Mouse (Mus musculus) midbrain, embryonic 16.5 days (tissue): ENCODE data around the gene Ccdc88c. TPM values are rescaled to one million over a fixed set of nuclear protein-coding genes. Genes with fewer than 3 reads are reported as not detected.

Experiments used
- ATAC-seq: fragments of 200-750 bp; cut with Nextera tagmentation; 2 replicates; pipeline ENCODE4 v1.8.0; 2017; ENCODE audit warnings: moderate TSS enrichment
- H3K27ac ChIP-seq: fragments of 300-500 bp; sonication (generic); 2 replicates; pipeline ENCODE4 v1.5.1; 2014; ENCODE audit warnings: mild to moderate bottlenecking, low read length, mixed read lengths
- H3K27me3 ChIP-seq: fragments of 300-500 bp; sonication (generic); 2 replicates; pipeline ENCODE4 v1.6.1; 2014; ENCODE audit warnings: low read depth, low read length, mixed read lengths; ENCODE audit not compliant: control insufficient read depth, insufficient read depth
- H3K36me3 ChIP-seq: fragments of 300-500 bp; sonication (generic); 2 replicates; pipeline ENCODE4 v1.6.1; 2014; ENCODE audit warnings: mild to moderate bottlenecking, low read length, moderate library complexity, mixed read lengths; ENCODE audit not compliant: control insufficient read depth, insufficient read depth
- H3K4me1 ChIP-seq: fragments of 300-500 bp; sonication (generic); 2 replicates; pipeline ENCODE4 v1.6.1; 2014; ENCODE audit warnings: mild to moderate bottlenecking, low read length, mixed read lengths; ENCODE audit not compliant: control insufficient read depth, insufficient read depth
- H3K4me2 ChIP-seq: fragments of 300-500 bp; sonication (generic); 2 replicates; pipeline ENCODE4 v1.6.1; 2014; ENCODE audit warnings: mild to moderate bottlenecking, low read length, mixed read lengths
- H3K4me3 ChIP-seq: fragments of 300-500 bp; sonication (generic); 2 replicates; pipeline ENCODE4 v1.5.1; 2014; ENCODE audit warnings: low read depth, mild to moderate bottlenecking, low read length, moderate library complexity, mixed read lengths
- H3K9ac ChIP-seq: fragments of 300-500 bp; sonication (generic); 2 replicates; pipeline ENCODE4 v1.6.1; 2014; ENCODE audit warnings: low read depth, low read length, mixed read lengths
- H3K9me3 ChIP-seq: fragments of 300-500 bp; sonication (generic); replicated peaks from 2 replicates; pipeline ENCODE4 v1.6.1; 2014; ENCODE audit warnings: mild to moderate bottlenecking, low read length, mixed read lengths; ENCODE audit not compliant: control insufficient read depth, poor library complexity, severe bottlenecking
- WGBS: fragments of 180-500 bp; shearing (Covaris S2); extraction: QIAGEN DNeasy Blood & Tissue Kit; methylation state at CpG from one replicate; pipeline ENCODE4 v1.1.7; 2014; 5-methylcytosine and 5-hydroxymethylcytosine counted together
- polyA plus RNA-seq: library from polyadenylated mRNA; unstranded; fragments of >200 nt; fragmentation: Nextera tagmentation; extraction: Ambion mirVana; gene quantifications from 2 replicates; pipeline ENCODE4 v1.2.1, GENCODE M21; 2015

Gene Ccdc88c
- polyA plus RNA-seq, 1 experiment from 2014 or later = 12.5 TPM

- H3K27ac ChIP-seq = 0 out of 2 replicates have a peak overlapping the region, but pooled peaks have one; percentile 35
- no peaks in the 10 kb centered on the region for H3K36me3 ChIP-seq
- ATAC-seq = peak; percentile 20; the same call in 1 of the 2 replicates
- no peaks in the 10 kb centered on the region for H3K9me3 ChIP-seq
- H3K4me2 ChIP-seq = no peak overlapping the region
- WGBS = 13% methylated on average over 5 of the region's 5 CpGs
- no peak overlapping the region for H3K9ac ChIP-seq
- peaks cover 30% of the 10 kb centered on the region for H3K4me1 ChIP-seq
- H3K4me3 ChIP-seq = no peak overlapping the region
- no peaks in the 10 kb centered on the region for H3K27me3 ChIP-seq
Measured at GRCm38 (mm10) chr12:100996378-100996898, 32.4 kb downstream of the Ccdc88c start.

- no peaks in the 10 kb centered on the region for H3K36me3 ChIP-seq
- peak; percentile 10; the same call in 1 of the 2 replicates for ATAC-seq
Measured at GRCm38 (mm10) chr12:100995607-100996377, 33.1 kb downstream of the Ccdc88c start.

GRCm38 (mm10) chr12:100994140-100995015, 34.5 kb downstream of the Ccdc88c start:
- no peak overlapping the region for H3K27ac ChIP-seq
- no peak overlapping the region for H3K9ac ChIP-seq
- H3K9me3 ChIP-seq = no peaks in the 10 kb centered on the region
- no peak overlapping the region for H3K4me2 ChIP-seq
- no peak for ATAC-seq
- no peak overlapping the region for H3K4me3 ChIP-seq
- no peaks in the 10 kb centered on the region for H3K27me3 ChIP-seq
- H3K36me3 ChIP-seq = no peaks in the 10 kb centered on the region
- H3K4me1 ChIP-seq = peaks cover 43% of the 10 kb centered on the region
- WGBS = 67% methylated on average over 3 of the region's 3 CpGs

More at GRCm38 (mm10) chr12:100995607-100996377, 33.1 kb downstream of the Ccdc88c start:
- WGBS = 28% methylated on average over 16 of the region's 16 CpGs
- Histone ChIP-seq H3K9me3 (no peaks in the 10 kb centered on the region), H3K27ac (peak overlapping the region; percentile 35; the same call in 1 of the 2 replicates), H3K27me3 (no peaks in the 10 kb centered on the region), H3K4me2 (no peak overlapping the region), H3K4me3 (no peak overlapping the region), H3K9ac (no peak overlapping the region; the same call in 1 of the 2 replicates), H3K4me1 (peaks cover 31% of the 10 kb centered on the region)

- no peak overlapping the region for H3K9ac ChIP-seq
- no peaks in the 10 kb centered on the region for H3K9me3 ChIP-seq
- WGBS = 82% methylated on average over 3 of the region's 3 CpGs
- no peak overlapping the region for H3K4me3 ChIP-seq
- H3K4me2 ChIP-seq = no peak overlapping the region
- H3K27me3 ChIP-seq = no peaks in the 10 kb centered on the region
- H3K27ac ChIP-seq = no peak overlapping the region
- no peaks in the 10 kb centered on the region for H3K36me3 ChIP-seq
- no peak for ATAC-seq
- H3K4me1 ChIP-seq = peaks cover 45% of the 10 kb centered on the region
Measured at GRCm38 (mm10) chr12:100993146-100993545, 35.7 kb downstream of the Ccdc88c start.

GRCm38 (mm10) chr12:100992505-100992904, 36.4 kb downstream of the Ccdc88c start:
- no peak overlapping the region for H3K4me2 ChIP-seq
- no peak overlapping the region for H3K9ac ChIP-seq
- ATAC-seq = no peak
- WGBS = 87% methylated on average over 7 of the region's 7 CpGs
- H3K9me3 ChIP-seq = no peaks in the 10 kb centered on the region
- H3K36me3 ChIP-seq = no peaks in the 10 kb centered on the region
- H3K4me3 ChIP-seq = no peak overlapping the region
- no peaks in the 10 kb centered on the region for H3K27me3 ChIP-seq
- no peak overlapping the region for H3K27ac ChIP-seq
- peaks cover 43% of the 10 kb centered on the region for H3K4me1 ChIP-seq

- ATAC-seq = no peak
- Histone ChIP-seq H3K9me3 (no peaks in the 10 kb centered on the region), H3K36me3 (no peaks in the 10 kb centered on the region), H3K4me2 (no peak overlapping the region), H3K4me3 (no peak overlapping the region), H3K27ac (no peak overlapping the region), H3K9ac (no peak overlapping the region), H3K27me3 (no peaks in the 10 kb centered on the region), H3K4me1 (peaks cover 36% of the 10 kb centered on the region)
- WGBS = 73% methylated on average over 3 of the region's 3 CpGs
Measured at GRCm38 (mm10) chr12:100991119-100991518, 37.7 kb downstream of the Ccdc88c start.

GRCm38 (mm10) chr12:100990291-100990690, 38.6 kb downstream of the Ccdc88c start:
- Histone ChIP-seq H3K4me2 (no peak overlapping the region; the same call in 1 of the 2 replicates), H3K27ac (peak overlapping the region; percentile 39; the same call in 1 of the 2 replicates)

GRCm38 (mm10) chr12:100989780-100990288, 39.0 kb downstream of the Ccdc88c start:
- Histone ChIP-seq H3K9me3 (no peaks in the 10 kb centered on the region), H3K27me3 (no peaks in the 10 kb centered on the region), H3K27ac (0 out of 2 replicates have a peak overlapping the region, but pooled peaks have one; percentile 14), H3K4me2 (no peak overlapping the region), H3K36me3 (no peaks in the 10 kb centered on the region), H3K9ac (no peak overlapping the region), H3K4me1 (peaks cover 33% of the 10 kb centered on the region), H3K4me3 (no peak overlapping the region)
- 51% methylated on average over 4 of the region's 4 CpGs for WGBS
- ATAC-seq = no peak

More at GRCm38 (mm10) chr12:100990291-100990690, 38.6 kb downstream of the Ccdc88c start:
- 4% methylated on average over 12 of the region's 12 CpGs for WGBS
- H3K9ac ChIP-seq = peak overlapping the region; percentile 22; the same call in 1 of the 2 replicates
- no peaks in the 10 kb centered on the region for H3K36me3 ChIP-seq
- H3K4me3 ChIP-seq = no peak overlapping the region
- ATAC-seq = peak; percentile 53
- no peaks in the 10 kb centered on the region for H3K27me3 ChIP-seq
- H3K9me3 ChIP-seq = no peaks in the 10 kb centered on the region
- H3K4me1 ChIP-seq = peaks cover 29% of the 10 kb centered on the region
